Mouse (Mus musculus) monocyte, adult 2 months (primary cell): ENCODE data around the gene Pcdh7.
"Not testable (repeated sequence)": the region's sequence is repeated elsewhere in the genome, so short reads cannot be mapped to it uniquely, and the experiment has no call there.

Experiments
- DNase-seq, 2 experiments: peaks; one replicate each; pipeline ENCODE4 v3.0.0; 2022; ENCODE audit warnings: low spot score in 2 of 2, low read depth in 1 of 2

Gene Pcdh7

GRCm38 (mm10) chr5:58108665-58109364, 391.0 kb downstream of the Pcdh7 start:
- DNase-seq, result no peak

DNA sequence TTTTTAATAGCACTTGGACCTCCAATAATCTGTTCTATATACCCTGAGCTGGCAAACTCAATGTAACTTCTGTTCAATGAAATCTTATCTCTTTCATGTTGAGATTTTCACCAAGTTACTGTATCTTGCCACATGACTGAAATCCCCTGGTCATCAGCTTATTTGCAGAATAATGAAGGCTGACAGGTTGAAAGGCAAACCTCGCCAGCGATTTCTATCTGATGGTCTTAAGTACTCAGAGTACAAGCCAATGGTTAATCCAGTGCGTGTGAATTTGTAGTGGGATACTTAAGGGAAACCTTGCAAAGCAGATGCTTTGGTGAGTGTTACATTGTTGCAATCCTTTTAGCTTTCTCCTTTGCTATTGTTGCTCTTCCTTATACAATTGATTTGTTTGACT, 398.3 kb downstream of the Pcdh7 start:
- DNase-seq, result no peak

DNA sequence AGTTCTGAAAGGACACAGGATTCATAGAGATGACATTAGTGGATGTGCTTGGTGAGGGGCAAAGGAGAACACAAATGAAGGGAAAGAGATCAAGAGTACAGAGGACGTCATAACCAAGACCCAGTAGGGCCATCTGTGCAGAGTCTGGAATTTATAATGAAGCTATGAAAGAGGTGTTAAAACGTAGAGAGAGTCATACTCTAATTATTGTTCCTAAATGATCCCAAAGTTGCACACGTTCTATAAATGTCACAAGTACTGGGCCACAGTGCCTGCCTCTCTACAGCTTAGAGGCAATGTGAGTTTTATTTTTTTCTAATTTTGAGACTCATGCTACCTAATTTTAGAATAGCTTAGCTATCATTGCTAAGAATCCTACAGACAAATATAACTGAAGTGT, 400.1 kb downstream of the Pcdh7 start:
- no peak for DNase-seq

DNA sequence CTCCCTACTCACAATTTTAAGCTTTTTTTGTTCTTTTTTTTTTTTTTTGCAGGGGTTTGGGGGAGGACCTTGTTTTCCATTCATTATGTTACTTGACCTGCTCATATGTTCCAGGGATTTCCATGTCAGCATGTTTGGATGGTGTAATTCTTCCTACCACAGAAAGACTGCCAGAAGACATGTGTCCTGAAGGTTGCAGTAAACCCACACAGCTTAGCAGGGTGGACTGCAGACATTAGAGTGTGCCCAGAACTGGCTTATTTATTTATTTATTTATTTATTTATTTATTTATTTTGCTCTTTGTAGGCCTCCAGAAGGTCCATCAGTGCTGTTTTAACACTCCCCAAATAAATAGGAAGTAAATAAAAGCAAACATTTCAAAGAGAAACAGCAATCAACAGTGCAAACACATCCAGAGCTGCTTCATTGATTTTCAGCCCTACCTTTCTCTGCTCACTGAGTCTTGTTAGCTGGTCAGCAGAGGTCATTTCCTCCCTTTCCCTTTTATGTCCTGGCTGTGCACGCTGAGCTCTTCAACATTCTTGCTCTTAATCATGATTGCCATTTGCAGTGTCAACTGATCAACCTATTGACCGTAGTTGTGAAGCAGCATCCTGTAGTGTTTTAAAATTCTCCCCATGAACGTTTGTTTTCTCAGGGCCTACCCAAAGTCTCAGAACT, 401.3 kb downstream of the Pcdh7 start:
- no peak for DNase-seq

DNA sequence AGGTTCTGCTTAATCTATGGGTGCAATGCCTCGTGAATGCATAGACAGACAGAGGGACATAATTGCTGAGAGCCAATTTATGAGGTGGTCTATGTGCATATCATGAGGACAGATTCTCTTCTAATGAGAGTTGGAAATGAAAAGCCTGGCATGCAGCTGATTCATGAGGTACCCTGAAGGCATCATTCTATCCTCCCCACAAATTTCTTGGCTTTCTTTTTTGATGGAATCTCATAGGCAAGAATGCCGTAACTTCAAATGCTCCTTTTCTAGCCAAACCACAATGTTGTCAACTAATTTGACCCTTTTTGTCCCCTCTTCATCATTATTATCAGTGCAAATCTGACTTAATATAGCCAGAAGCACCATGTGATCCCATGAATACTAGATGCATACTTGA, 426.1 kb downstream of the Pcdh7 start:
- DNase-seq, result no peak

- no peak for DNase-seq
Observed at GRCm38 (mm10) chr5:58153966-58154365, 436.2 kb downstream of the Pcdh7 start.

DNA sequence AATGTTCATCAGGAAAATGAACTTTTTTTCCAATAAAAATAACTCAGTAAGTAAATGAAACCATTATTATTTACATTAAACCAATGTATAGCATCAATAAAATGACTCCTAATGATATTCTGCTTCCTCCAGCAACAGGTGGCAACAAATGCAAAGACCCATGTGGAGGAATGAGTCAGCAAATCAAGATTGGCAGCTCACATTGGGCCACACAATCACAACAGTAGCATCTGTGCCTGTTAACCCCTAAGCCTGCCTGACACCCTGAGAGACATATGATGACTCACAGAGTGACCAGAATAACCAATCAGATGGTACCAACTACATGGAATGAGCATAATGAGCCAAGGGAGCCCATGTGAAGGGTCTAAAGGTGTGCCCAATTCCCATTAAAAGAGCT, 454.5 kb downstream of the Pcdh7 start:
- DNase-seq, result no peak

- DNase-seq, result not testable (repeated sequence)
Observed at GRCm38 (mm10) chr5:58174335-58174734, 456.6 kb downstream of the Pcdh7 start.

DNA sequence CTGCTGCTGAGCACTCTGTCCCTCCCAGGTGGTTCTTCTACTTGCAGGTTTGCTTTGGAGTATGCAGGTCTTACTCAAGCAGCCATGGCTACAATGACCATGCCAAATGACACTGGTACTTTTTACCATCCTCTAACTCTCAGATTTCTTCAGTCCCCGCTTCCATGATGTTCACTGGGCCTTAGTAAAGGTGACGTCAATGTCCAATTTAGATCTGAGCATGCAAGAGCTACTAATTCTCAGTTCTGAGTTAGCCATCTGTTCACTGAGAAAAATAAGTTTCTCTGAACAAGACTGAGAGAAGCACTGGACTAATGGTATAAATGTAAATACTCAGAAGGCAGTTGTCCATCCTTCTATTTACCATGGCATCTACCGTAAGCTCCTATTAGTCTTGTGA, 457.8 kb downstream of the Pcdh7 start:
- DNase-seq, result no peak
